Mouse (Mus musculus): Measurements from ENCODE around the gene Itga11.

DNA sequence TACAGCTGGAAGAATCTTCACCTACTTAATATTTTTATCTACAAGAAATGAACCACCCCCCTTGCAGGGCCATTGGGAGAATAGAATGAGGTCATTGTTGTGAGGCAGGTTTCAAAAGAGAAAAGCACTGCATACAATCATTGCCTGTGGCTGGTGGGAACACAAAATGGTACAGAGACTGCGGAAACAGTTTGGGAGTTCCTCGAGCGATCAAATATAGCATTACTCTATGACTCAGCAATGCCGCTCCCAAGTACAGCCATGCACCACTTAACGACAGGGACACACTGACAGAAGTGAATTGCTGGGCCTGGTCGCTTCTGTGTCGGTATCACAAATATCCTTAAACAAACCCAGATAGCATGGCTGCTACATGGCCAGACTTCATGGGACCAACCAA is 4.4 kb upstream of the Itga11 start:
- TF ChIP-seq POLR2A (IDR thresholded peaks at IDR 0.05; ENCODE audit: low read depth, low read length) (no peak), CTCF (IDR thresholded peaks at IDR 0.05; ENCODE audit: extremely low read depth, insufficient read length, insufficient replicate concordance, low read depth, low read length) (no peak)

Measured in small intestine, adult 2 months (tissue).